In genomic region chr4:109979461-109980320, GRCm38 (mm10) we compare ENCODE assay signal across 9 mouse cellular contexts. TPM values are rescaled to one million over a fixed set of nuclear protein-coding genes. Genes with fewer than 3 reads are reported as not detected.
A peak's percentile ranks its signal among the peaks of the same experiment; 100 is the strongest.
DNase-seq lines count a peak whose midpoint lies in the region; ATAC-seq and TF ChIP-seq lines count a peak whose summit lies in the region.
"Had no signal": no experiment of that assay in that cellular context is flagged by ENCODE, and none has a peak within 500 bp of the region (broad histone marks: within the 10 kb centered on the region; RNA-seq: fewer than 3 reads in every experiment).

No protein-coding gene starts in this region.

- peak overlapping the region; percentile 41 for H3K4me2 ChIP-seq in kidney, postnatal 0 days (ENCODE audit: low read length)
- H3K4me2 ChIP-seq in hindbrain, embryonic 12.5 days (replicated peaks) = peak overlapping the region; percentile 26
- peak overlapping the region; percentile 70 for H3K4me2 ChIP-seq in myocyte (ENCODE audit: low read depth)

- H3K9ac ChIP-seq in kidney, postnatal 0 days (ENCODE audit: low read depth, low read length) = no peak overlapping the region
- no peak overlapping the region for H3K9ac ChIP-seq in hindbrain, embryonic 12.5 days

- no peak for TF ChIP-seq CTCF in kidney, postnatal 0 days (IDR thresholded peaks at IDR 0.05; ENCODE audit: low read depth)

- no peaks in the 10 kb centered on the region for H3K79me2 ChIP-seq in myocyte (ENCODE audit: control insufficient read depth, insufficient read depth)

- WGBS in kidney, postnatal 0 days = 3% methylated on average over 64 of the region's 66 CpGs
- whole genome bisulfite sequencing in hindbrain, embryonic 12.5 days = under 1% methylated on average over 64 of the region's 66 CpGs

- TF ChIP-seq POLR2A in myocyte (IDR thresholded peaks at IDR 0.05; ENCODE audit: insufficient read length, low read depth) = no peak

- no peak overlapping the region for H3K27ac ChIP-seq in kidney, postnatal 0 days
- H3K27ac ChIP-seq in hindbrain, embryonic 12.5 days = no peak overlapping the region
- H3K27ac ChIP-seq: left cerebral cortex, adult 2 months had no signal

- no peak for DNase-seq in kidney, postnatal 0 days (ENCODE audit: low spot score)
- no peak for DNase-seq in kidney, adult 8-10 months
- DNase-seq in embryo, embryonic 11 days = peak; percentile 66
- no peak for DNase-seq in frontal cortex, postnatal 14 days (ENCODE audit: low spot score in 2 of 2)
- no peak for DNase-seq in left cerebral cortex, adult 18-20 months (ENCODE audit: low spot score in 2 of 2)
- no peak for DNase-seq in ovary, postnatal 14 days (ENCODE audit: low spot score)

- H3K4me1 ChIP-seq in kidney, postnatal 0 days (replicated peaks; ENCODE audit: insufficient read depth, low read length) = peaks cover 21% of the 10 kb centered on the region
- peaks cover 38% of the 10 kb centered on the region for H3K4me1 ChIP-seq in hindbrain, embryonic 12.5 days

- ATAC-seq in kidney, postnatal 0 days (replicated peaks; ENCODE audit: low FRiP score, low read depth) = no peak
- no peak for ATAC-seq in hindbrain, embryonic 12.5 days (ENCODE audit: low FRiP score)

- no peak overlapping the region for H3ac ChIP-seq in myocyte (ENCODE audit: control insufficient read depth, insufficient read length)

- no peaks in the 10 kb centered on the region for H3K9me3 ChIP-seq in kidney, postnatal 0 days (replicated peaks; ENCODE audit: low read length)
- H3K9me3 ChIP-seq in hindbrain, embryonic 12.5 days (replicated peaks) = no peaks in the 10 kb centered on the region

- H3K36me3 ChIP-seq in kidney, postnatal 0 days (ENCODE audit: insufficient read depth, low read length) = no peaks in the 10 kb centered on the region
- no peaks in the 10 kb centered on the region for H3K36me3 ChIP-seq in hindbrain, embryonic 12.5 days
- H3K36me3 ChIP-seq in myocyte (ENCODE audit: control insufficient read depth, insufficient read depth) = peaks cover 4% of the 10 kb centered on the region

- peak overlapping the region; percentile 20 for H3K4me3 ChIP-seq in kidney, postnatal 0 days (replicated peaks; ENCODE audit: low read depth, low read length)
- H3K4me3 ChIP-seq in hindbrain, embryonic 12.5 days = peak overlapping the region; percentile 4
- H3K4me3 ChIP-seq in myocyte = peak overlapping the region; percentile 34
- H3K4me3 ChIP-seq: left cerebral cortex, adult 2 months had no signal

- H3K27me3 ChIP-seq in kidney, postnatal 0 days (ENCODE audit: insufficient read depth, low read length) = peaks cover 90% of the 10 kb centered on the region
- H3K27me3 ChIP-seq in hindbrain, embryonic 12.5 days = peaks cover 96% of the 10 kb centered on the region
- H3K27me3 ChIP-seq in myocyte (ENCODE audit: control insufficient read depth, insufficient read depth, insufficient read length) = peaks cover 9% of the 10 kb centered on the region

TF ChIP-seq in myocyte, 11 proteins besides CTCF, POLR2A, EP300 and RAD21:
- TF ChIP-seq TCF12 (IDR thresholded peaks at IDR 0.05; ENCODE audit: insufficient read depth, poor library complexity, severe bottlenecking) = no peak

RNA-seq across cellular contexts. Expression of gene Dmrta2, which starts 1.8 kb away (rescaled TPM):
- polyA plus RNA-seq in kidney, postnatal 0 days (2015; fragmentation: Nextera tagmentation; extraction: Ambion mirVana) = 0.10 and 0.22 TPM in 2 replicates
- polyA plus RNA-seq in hindbrain, embryonic 12.5 days (2016; fragmentation: Nextera tagmentation; extraction: Ambion mirVana) = 0.20 and 0.21 TPM in 2 replicates
- 4.9 TPM for polyA plus RNA-seq in myocyte (2012; fragmentation: generic; extraction: Trizol)
- 1 to 10 TPM; 2.1 to 2.6 TPM for total RNA-seq in left cerebral cortex, adult 18-20 months (2021)
